Mouse (Mus musculus): ENCODE results near the gene Nek5. TPM values are rescaled to one million over a fixed set of nuclear protein-coding genes. Genes with fewer than 3 reads are reported as not detected.

Nek5 gene
- polyA plus RNA-seq, 1 experiment from 2014 or later, result 0.38 TPM

- 18% methylated on average over 15 of the region's 15 CpGs for WGBS
- H3K9ac ChIP-seq, result no peak overlapping the region
- H3K4me3 ChIP-seq (replicated peaks), result no peak overlapping the region
These were observed 85.2 kb downstream of the Nek5 start for GRCm38 (mm10) chr8:22039468-22040152.

GRCm38 (mm10) chr8:22037022-22037421, 87.8 kb downstream of the Nek5 start:
- no peak for ATAC-seq (replicated peaks; ENCODE audit: low FRiP score)
- Histone ChIP-seq H3K4me3 (replicated peaks) (no peak overlapping the region), H3K27ac (no peak overlapping the region), H3K36me3 (no peaks in the 10 kb centered on the region), H3K4me1 (peaks cover 3% of the 10 kb centered on the region; the same call in 1 of the 2 replicates), H3K9ac (no peak overlapping the region), H3K4me2 (no peak overlapping the region), H3K27me3 (peaks cover 9% of the 10 kb centered on the region; the same call in 1 of the 2 replicates), H3K9me3 (replicated peaks) (no peaks in the 10 kb centered on the region)
- 77% methylated on average over 7 of the region's 7 CpGs for WGBS

More at GRCm38 (mm10) chr8:22039468-22040152, 85.2 kb downstream of the Nek5 start:
- no peak overlapping the region for H3K27ac ChIP-seq
- H3K36me3 ChIP-seq, result no peaks in the 10 kb centered on the region
- H3K27me3 ChIP-seq, result peaks cover 9% of the 10 kb centered on the region; the same call in 1 of the 2 replicates
- peaks cover 3% of the 10 kb centered on the region; the same call in 1 of the 2 replicates for H3K4me1 ChIP-seq
- ATAC-seq (replicated peaks; ENCODE audit: low FRiP score), result no peak
- H3K9me3 ChIP-seq (replicated peaks), result no peaks in the 10 kb centered on the region
- no peak overlapping the region for H3K4me2 ChIP-seq

GRCm38 (mm10) chr8:22036137-22036536, 88.7 kb downstream of the Nek5 start:
- Histone ChIP-seq H3K9me3 (replicated peaks) (no peaks in the 10 kb centered on the region), H3K9ac (no peak overlapping the region), H3K27me3 (peaks cover 9% of the 10 kb centered on the region; the same call in 1 of the 2 replicates), H3K36me3 (no peaks in the 10 kb centered on the region), H3K4me3 (replicated peaks) (no peak overlapping the region), H3K27ac (no peak overlapping the region), H3K4me2 (no peak overlapping the region), H3K4me1 (peaks cover 3% of the 10 kb centered on the region; the same call in 1 of the 2 replicates)
- 94% methylated on average over 9 of the region's 9 CpGs for WGBS
- no peak for ATAC-seq (replicated peaks; ENCODE audit: low FRiP score)

DNA sequence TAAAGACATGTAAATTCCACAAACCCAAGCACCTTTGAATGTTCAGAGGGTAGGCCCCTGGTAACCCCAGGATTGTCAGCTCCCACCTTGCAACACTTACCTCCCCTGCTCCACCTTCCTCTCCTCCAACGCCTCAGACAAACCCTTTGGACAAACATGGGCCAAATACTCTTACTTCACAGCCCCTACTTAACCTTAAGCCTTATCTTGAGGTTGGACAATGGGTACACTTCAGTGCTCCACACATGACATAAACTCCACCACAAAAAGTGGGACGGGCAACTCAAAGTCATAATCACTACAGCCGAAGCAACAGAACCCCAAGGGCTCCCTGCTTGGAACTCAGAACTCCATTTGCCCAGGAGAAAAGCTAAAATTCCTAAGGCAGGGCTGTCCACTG, 93.9 kb downstream of the Nek5 start:
- H3K4me3 ChIP-seq (replicated peaks), result no peak overlapping the region
- H3K9ac ChIP-seq, result no peak overlapping the region
- H3K9me3 ChIP-seq (replicated peaks), result no peaks in the 10 kb centered on the region
- H3K27ac ChIP-seq, result no peak overlapping the region
- H3K4me1 ChIP-seq, result no peaks in the 10 kb centered on the region
- H3K4me2 ChIP-seq, result no peak overlapping the region
- no peaks in the 10 kb centered on the region for H3K36me3 ChIP-seq
- no peak for ATAC-seq (replicated peaks; ENCODE audit: low FRiP score)
- H3K27me3 ChIP-seq, result no peaks in the 10 kb centered on the region
- 88% methylated on average over 3 of the region's 3 CpGs for WGBS

DNA sequence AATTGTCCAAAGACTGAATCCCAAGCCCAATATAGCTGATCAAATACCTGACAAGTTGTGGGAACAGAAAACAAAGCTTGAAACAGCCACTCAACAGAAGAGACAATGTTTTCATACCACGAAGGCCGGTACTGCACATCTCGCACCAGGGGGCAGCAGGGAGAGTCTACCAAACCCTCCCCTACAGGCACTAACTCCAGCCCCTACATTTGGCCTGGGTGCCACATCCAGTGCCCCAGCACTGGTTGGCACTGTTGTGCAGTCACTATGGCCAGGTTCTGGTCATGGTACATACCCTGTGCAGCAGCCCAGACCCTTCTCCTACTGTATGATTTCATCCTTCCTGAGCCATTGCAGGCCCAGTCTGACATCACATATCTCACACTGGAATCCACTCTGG, 95.9 kb downstream of the Nek5 start:
- WGBS, result 87% methylated on average over 3 of the region's 3 CpGs
- Histone ChIP-seq H3K4me1 (no peaks in the 10 kb centered on the region), H3K4me3 (replicated peaks) (no peak overlapping the region), H3K9ac (no peak overlapping the region), H3K36me3 (no peaks in the 10 kb centered on the region), H3K27me3 (no peaks in the 10 kb centered on the region), H3K9me3 (replicated peaks) (no peaks in the 10 kb centered on the region), H3K27ac (no peak overlapping the region), H3K4me2 (no peak overlapping the region)
- ATAC-seq (replicated peaks; ENCODE audit: low FRiP score), result no peak

- no peaks in the 10 kb centered on the region for H3K27me3 ChIP-seq
- H3K36me3 ChIP-seq, result no peaks in the 10 kb centered on the region
- H3K9me3 ChIP-seq (replicated peaks), result no peaks in the 10 kb centered on the region
- no peaks in the 10 kb centered on the region for H3K4me1 ChIP-seq
- H3K9ac ChIP-seq, result no peak overlapping the region
- WGBS, result 74% methylated on average over 4 of the region's 4 CpGs
- no peak overlapping the region for H3K27ac ChIP-seq
- H3K4me3 ChIP-seq (replicated peaks), result no peak overlapping the region
- no peak overlapping the region for H3K4me2 ChIP-seq
- ATAC-seq (replicated peaks; ENCODE audit: low FRiP score), result no peak
These were observed 99.6 kb downstream of the Nek5 start for GRCm38 (mm10) chr8:22025241-22025640.

Other genes starting within 250 kb of the Nek5 start
- gene Defb9, start 239.6 kb downstream of the Nek5 start, polyA plus RNA-seq (2015; fragmentation: Nextera tagmentation; extraction: Ambion mirVana), result not detected in 2 replicates
- gene Defb11, start 218.6 kb downstream of the Nek5 start, polyA plus RNA-seq (2015; fragmentation: Nextera tagmentation; extraction: Ambion mirVana), result 0.65 TPM in 1 of 2 replicates, not detected in the other
- gene Defb15, start 192.3 kb downstream of the Nek5 start, polyA plus RNA-seq (2015; fragmentation: Nextera tagmentation; extraction: Ambion mirVana), result not detected in 2 replicates
- gene Defb35, start 186.7 kb downstream of the Nek5 start, polyA plus RNA-seq (2015; fragmentation: Nextera tagmentation; extraction: Ambion mirVana), result not detected in 2 replicates
- not detected in 2 replicates for gene Defb13, start 178.3 kb downstream of the Nek5 start, polyA plus RNA-seq (2015; fragmentation: Nextera tagmentation; extraction: Ambion mirVana)
- gene Fam90a1a, start 166.3 kb downstream of the Nek5 start, polyA plus RNA-seq (2015; fragmentation: Nextera tagmentation; extraction: Ambion mirVana), result not detected in 2 replicates
- not detected in 2 replicates for gene Ccdc70, start 155.3 kb downstream of the Nek5 start, polyA plus RNA-seq (2015; fragmentation: Nextera tagmentation; extraction: Ambion mirVana)
- gene Atp7b, start 64.7 kb downstream of the Nek5 start, polyA plus RNA-seq (2015; fragmentation: Nextera tagmentation; extraction: Ambion mirVana), result 0.68 and 0.96 TPM in 2 replicates
- gene Alg11, start 64.3 kb downstream of the Nek5 start, polyA plus RNA-seq (2015; fragmentation: Nextera tagmentation; extraction: Ambion mirVana), result 33.2 and 36.2 TPM in 2 replicates
- gene Nek3, start 41.4 kb upstream of the Nek5 start, polyA plus RNA-seq (2015; fragmentation: Nextera tagmentation; extraction: Ambion mirVana), result 4.8 and 5.5 TPM in 2 replicates
- gene Ckap2, start 60.8 kb upstream of the Nek5 start, polyA plus RNA-seq (2015; fragmentation: Nextera tagmentation; extraction: Ambion mirVana), result 39.9 and 41.7 TPM in 2 replicates
- gene Vps36, start 67.8 kb upstream of the Nek5 start, polyA plus RNA-seq (2015; fragmentation: Nextera tagmentation; extraction: Ambion mirVana), result 38.3 and 40.6 TPM in 2 replicates
- 14.5 and 16.3 TPM in 2 replicates for gene Thsd1, start 102.3 kb upstream of the Nek5 start, polyA plus RNA-seq (2015; fragmentation: Nextera tagmentation; extraction: Ambion mirVana)
- not detected in 2 replicates for gene Tpte, start 158.4 kb upstream of the Nek5 start, polyA plus RNA-seq (2015; fragmentation: Nextera tagmentation; extraction: Ambion mirVana)